Mouse (Mus musculus) thymus, adult 2 months (tissue): ENCODE data around the gene Disp1. TPM values are rescaled to one million over a fixed set of nuclear protein-coding genes. Genes with fewer than 3 reads are reported as not detected.

Source experiments
- DNase-seq: peaks from one replicate; pipeline ENCODE4 v3.0.0; 2021
- H3K27ac ChIP-seq: fragments of 200-500 bp; 2 replicates; pipeline ENCODE4 v1.5.1; 2012; ENCODE audit warnings: low read length, control low read depth; ENCODE audit not compliant: control insufficient read depth, insufficient read depth
- H3K27me3 ChIP-seq: fragments of 200-500 bp; 2 replicates; pipeline ENCODE4 v1.6.1; 2012; ENCODE audit warnings: mild to moderate bottlenecking, low read length, moderate library complexity, mixed read lengths; ENCODE audit not compliant: control insufficient read depth, insufficient read depth
- H3K36me3 ChIP-seq: fragments of 200-500 bp; 2 replicates; pipeline ENCODE4 v1.6.1; 2012; ENCODE audit warnings: mild to moderate bottlenecking, low read length, moderate library complexity; ENCODE audit not compliant: control insufficient read depth, insufficient read depth
- H3K4me1 ChIP-seq: fragments of 200-500 bp; replicated peaks from 2 replicates; pipeline ENCODE4 v1.6.1; 2012; ENCODE audit warnings: low read length; ENCODE audit not compliant: control insufficient read depth, insufficient read depth
- H3K4me3 ChIP-seq: fragments of 200-500 bp; 2 replicates; pipeline ENCODE4 v1.5.1; 2012; ENCODE audit warnings: mild to moderate bottlenecking, low read length, control low read depth, moderate library complexity; ENCODE audit not compliant: control insufficient read depth, insufficient read depth
- CTCF ChIP-seq: fragments of 200-500 bp; IDR thresholded peaks from 2 replicates; pipeline ENCODE4 v1.5.1; 2012; ENCODE audit warnings: mild to moderate bottlenecking, control low read depth, low read length, moderate library complexity, borderline replicate concordance; ENCODE audit not compliant: control insufficient read depth, poor library complexity, insufficient read depth; ENCODE audit errors: extremely low read depth
- POLR2A ChIP-seq: fragments of 200-500 bp; IDR thresholded peaks from 2 replicates; pipeline ENCODE4 v1.6.1; 2012; ENCODE audit warnings: mild to moderate bottlenecking, low read length, control low read depth, moderate library complexity; ENCODE audit not compliant: control insufficient read depth, poor library complexity, insufficient read depth; ENCODE audit errors: extremely low read depth
- WGBS: fragments of 180-500 bp; shearing (Covaris S2); methylation state at CpG from one replicate; pipeline ENCODE4 v1.1.7; 2018; 5-methylcytosine and 5-hydroxymethylcytosine counted together
- polyA plus RNA-seq: library from polyadenylated mRNA; depleted of rRNA; stranded (reverse); fragments of >200 nt; gene quantifications from 2 replicates; pipeline ENCODE4 v1.2.3, GENCODE M21; 2012

Disp1 gene
- polyA plus RNA-seq, 1 experiment = 28.9 TPM

DNA sequence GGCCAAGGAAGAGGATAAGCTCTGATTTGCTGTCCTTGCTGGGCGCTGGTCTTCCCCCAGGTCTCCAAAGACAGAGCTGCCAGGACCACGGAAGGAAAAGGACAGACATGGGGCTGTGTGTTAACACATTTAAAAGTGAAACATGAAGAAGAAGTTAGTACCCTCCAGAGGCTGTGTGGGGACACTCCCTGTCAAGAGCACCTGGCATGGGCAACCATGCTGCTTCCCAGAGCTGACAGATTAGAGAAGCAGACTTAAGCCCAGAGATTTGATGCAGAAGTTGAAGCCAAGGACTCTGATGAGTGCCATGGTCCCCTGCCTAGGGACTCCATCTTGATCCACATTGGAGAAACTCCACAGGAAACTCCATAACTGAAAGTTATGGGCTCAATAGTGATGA is 160.7 kb downstream of the Disp1 start:
- Histone ChIP-seq H3K4me3 (no peak overlapping the region), H3K36me3 (no peaks in the 10 kb centered on the region), H3K4me1 (peaks cover 4% of the 10 kb centered on the region; the same call in 1 of the 2 replicates), H3K27me3 (no peaks in the 10 kb centered on the region), H3K27ac (no peak overlapping the region)
- no peak for DNase-seq
- TF ChIP-seq CTCF (no peak), POLR2A (no peak)
- WGBS = 76% methylated on average over 2 of the region's 2 CpGs

- no peaks in the 10 kb centered on the region for H3K27me3 ChIP-seq
- TF ChIP-seq CTCF (no peak), POLR2A (no peak)
- 89% methylated on average over 3 of the region's 3 CpGs for WGBS
- no peaks in the 10 kb centered on the region for H3K4me1 ChIP-seq
- DNase-seq = no peak
- H3K27ac ChIP-seq = no peak overlapping the region
- H3K36me3 ChIP-seq = no peaks in the 10 kb centered on the region
- no peak overlapping the region for H3K4me3 ChIP-seq
Observed at GRCm38 (mm10) chr1:183056289-183056655, 165.1 kb downstream of the Disp1 start.

DNA sequence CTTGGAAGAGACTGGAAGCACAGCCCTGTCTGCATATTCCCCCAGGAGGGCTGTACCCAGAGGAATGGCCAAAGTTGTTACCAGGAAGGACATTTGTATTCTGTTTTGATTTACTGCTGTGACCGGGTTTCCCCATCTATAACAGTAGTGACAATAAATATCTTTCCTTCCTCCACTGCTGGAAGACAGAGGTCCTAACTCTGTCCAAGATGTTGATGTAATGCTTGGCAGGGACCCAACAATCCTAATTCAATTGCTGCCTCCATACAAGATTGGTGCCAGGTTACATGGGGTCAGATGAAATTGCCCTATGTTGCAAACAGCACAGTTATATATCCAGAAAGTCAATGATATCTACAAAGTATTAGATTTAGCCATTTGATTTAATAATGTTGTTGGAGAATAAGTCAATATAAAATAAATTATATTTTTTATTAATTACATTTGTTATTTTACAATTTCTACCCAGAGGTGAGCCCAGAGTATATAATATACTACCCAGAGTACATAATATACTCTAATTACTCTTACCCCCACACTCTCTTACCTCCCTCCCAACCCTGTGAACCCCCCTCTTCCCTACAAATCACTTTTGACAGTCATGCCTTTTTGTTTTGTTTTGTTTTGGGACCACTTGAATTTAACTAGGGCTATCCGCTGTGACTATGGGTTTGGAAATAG is 165.6 kb downstream of the Disp1 start:
- Histone ChIP-seq H3K36me3 (no peaks in the 10 kb centered on the region), H3K27me3 (no peaks in the 10 kb centered on the region), H3K4me3 (no peak overlapping the region), H3K27ac (no peak overlapping the region), H3K4me1 (no peaks in the 10 kb centered on the region)
- TF ChIP-seq POLR2A (no peak), CTCF (no peak)
- no peak for DNase-seq
- WGBS = 90% methylated on average over 2 of the region's 2 CpGs

- Histone ChIP-seq H3K27me3 (no peaks in the 10 kb centered on the region), H3K4me1 (peaks cover 2% of the 10 kb centered on the region), H3K36me3 (no peaks in the 10 kb centered on the region), H3K27ac (no peak overlapping the region), H3K4me3 (no peak overlapping the region)
- no peak for DNase-seq
- 97% methylated on average over 7 of the region's 7 CpGs for WGBS
- TF ChIP-seq POLR2A (no peak), CTCF (no peak)
Observed at GRCm38 (mm10) chr1:183052663-183053062, 168.7 kb downstream of the Disp1 start.

- TF ChIP-seq POLR2A = no peak
- no peak overlapping the region for H3K4me3 ChIP-seq
- WGBS = 53% methylated on average over 6 of the region's 6 CpGs
- peaks cover 2% of the 10 kb centered on the region for H3K4me1 ChIP-seq
- DNase-seq = no peak
- no peaks in the 10 kb centered on the region for H3K27me3 ChIP-seq
- no peaks in the 10 kb centered on the region for H3K36me3 ChIP-seq
- no peak overlapping the region for H3K27ac ChIP-seq
Observed at GRCm38 (mm10) chr1:183049295-183049694, 172.0 kb downstream of the Disp1 start.

DNA sequence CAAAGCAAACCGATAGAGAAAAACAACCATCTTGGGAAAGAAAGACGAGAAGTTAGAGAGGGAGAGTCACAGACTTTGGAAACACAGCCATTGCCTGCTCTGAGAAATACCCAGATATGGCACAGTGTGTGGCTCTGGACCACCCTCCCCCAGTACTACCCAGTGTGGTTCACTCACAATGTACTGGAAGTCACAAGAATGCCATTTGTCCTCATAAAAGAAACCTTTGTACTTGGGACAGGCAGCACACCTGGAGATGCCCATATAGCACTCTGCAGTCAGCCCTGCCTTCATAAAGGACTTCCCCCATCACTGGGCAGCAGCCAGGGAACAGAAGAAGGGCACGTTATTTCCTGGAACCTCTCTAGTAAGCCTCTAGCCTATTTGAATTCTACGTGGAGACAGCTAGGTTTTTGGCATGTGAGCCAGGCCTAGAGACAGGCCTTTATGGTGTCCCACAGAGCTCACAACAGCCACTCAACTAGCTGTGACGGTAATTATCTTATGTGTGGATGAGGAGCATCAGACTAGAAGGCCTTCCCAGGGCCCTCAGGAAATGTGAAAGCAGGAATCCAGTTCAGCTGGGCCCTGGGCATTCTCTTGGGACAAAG is 173.3 kb downstream of the Disp1 start:
- Histone ChIP-seq H3K4me3 (no peak overlapping the region), H3K36me3 (no peaks in the 10 kb centered on the region), H3K27me3 (no peaks in the 10 kb centered on the region), H3K4me1 (peaks cover 2% of the 10 kb centered on the region), H3K27ac (no peak overlapping the region)
- no peak for DNase-seq
- WGBS = 79% methylated on average over 5 of the region's 5 CpGs
- TF ChIP-seq POLR2A (no peak), CTCF (no peak)
